Mouse (Mus musculus) CH12.LX (cell line): ENCODE results near the gene Cpne9.

Experiments used
- CTCF ChIP-seq, 2 experiments: IDR thresholded peaks in 1 of 2; conservative IDR thresholded peaks in 1 of 2; 2 replicates each; pipeline ENCODE4 v1.5.1; 2011 to 2012; ENCODE audit warnings: low read depth in 2 of 2, low read length in 2 of 2, improper control_type of control experiment in 1 of 2, inconsistent platforms in 1 of 2, mild to moderate bottlenecking in 1 of 2, moderate library complexity in 1 of 2
- HCFC1 ChIP-seq: IDR thresholded peaks from 2 replicates; pipeline ENCODE4 v1.6.1; 2012; ENCODE audit warnings: low read depth, mild to moderate bottlenecking, inconsistent platforms, low read length, improper control_type of control experiment
- POLR2A ChIP-seq: IDR thresholded peaks from 2 replicates; pipeline ENCODE4 v1.6.1; 2011; ENCODE audit warnings: low read depth, mild to moderate bottlenecking, improper control_type of control experiment, low read length

DNA sequence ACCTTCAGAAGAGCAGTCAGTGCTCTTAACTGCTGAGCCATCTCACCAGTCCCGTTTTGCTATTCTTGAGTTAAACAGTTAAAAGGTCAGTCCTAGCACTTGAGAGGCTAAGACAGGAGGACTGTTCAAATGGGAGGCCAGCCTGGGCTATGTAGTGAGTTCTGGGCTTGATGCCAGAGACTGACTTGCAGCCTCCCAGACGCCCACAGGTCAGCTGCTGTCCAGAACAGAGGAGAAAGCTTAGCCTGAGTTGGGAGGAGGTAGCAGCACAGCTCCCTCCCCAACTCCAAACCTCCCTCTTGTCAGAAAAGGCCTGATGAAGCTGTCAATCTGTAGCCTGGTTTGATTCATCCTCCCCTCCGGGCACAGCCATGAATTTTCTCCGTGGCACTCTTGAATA is 5.3 kb upstream of the Cpne9 start:
- TF ChIP-seq POLR2A (no peak), HCFC1 (no peak), CTCF (conservative IDR thresholded peaks at IDR 0.05 in 1 of 2, IDR thresholded peaks at IDR 0.05 in 1 of 2; ENCODE audit: low read depth in 2 of 2, low read length in 2 of 2) (no peak)
